Mouse (Mus musculus) hindbrain, embryonic 14.5 days (tissue): ENCODE results near the gene Hoxc10. TPM values are rescaled to one million over a fixed set of nuclear protein-coding genes. Genes with fewer than 3 reads are reported as not detected.

Experiments used
- ATAC-seq: fragments of 200-750 bp; cut with Nextera tagmentation; 2 replicates; pipeline ENCODE4 v1.8.0; 2017; ENCODE audit warnings: moderate number of reproducible peaks, mild to moderate bottlenecking, moderate TSS enrichment, moderate library complexity; ENCODE audit not compliant: low FRiP score
- DNase-seq: peaks from one replicate; pipeline ENCODE4 v3.0.0-alpha.2; 2015; ENCODE audit warnings: low spot score
- H3K27ac ChIP-seq: fragments of 300-500 bp; sonication (generic); 2 replicates; pipeline ENCODE4 v1.5.1; 2014; ENCODE audit warnings: mild to moderate bottlenecking, moderate library complexity
- H3K27me3 ChIP-seq: fragments of 300-500 bp; sonication (generic); 2 replicates; pipeline ENCODE4 v1.6.1; 2014; ENCODE audit warnings: mild to moderate bottlenecking, low read length, mixed read lengths; ENCODE audit not compliant: control insufficient read depth, insufficient read depth
- H3K36me3 ChIP-seq: fragments of 300-500 bp; sonication (generic); replicated peaks from 2 replicates; pipeline ENCODE4 v1.6.1; 2014; ENCODE audit not compliant: control insufficient read depth, insufficient read depth
- H3K4me1 ChIP-seq: fragments of 300-500 bp; sonication (generic); replicated peaks from 2 replicates; pipeline ENCODE4 v1.6.1; 2014; ENCODE audit warnings: antibody characterized with exemption, low read length, mixed read lengths; ENCODE audit not compliant: control insufficient read depth, insufficient read depth
- H3K4me2 ChIP-seq: fragments of 300-500 bp; sonication (generic); replicated peaks from 2 replicates; pipeline ENCODE4 v1.6.1; 2014; ENCODE audit warnings: mild to moderate bottlenecking, moderate library complexity
- H3K4me3 ChIP-seq: fragments of 300-500 bp; sonication (generic); replicated peaks from 2 replicates; pipeline ENCODE4 v1.5.1; 2014; ENCODE audit warnings: mild to moderate bottlenecking, low read length
- H3K9ac ChIP-seq: fragments of 300-500 bp; sonication (generic); 2 replicates; pipeline ENCODE4 v1.6.1; 2014
- H3K9me3 ChIP-seq: fragments of 300-500 bp; sonication (generic); 2 replicates; pipeline ENCODE4 v1.6.1; 2016; ENCODE audit warnings: low read length; ENCODE audit not compliant: control insufficient read depth
- WGBS: fragments of 180-500 bp; shearing (Covaris S2); extraction: QIAGEN DNeasy Blood & Tissue Kit; methylation state at CpG from one replicate; pipeline ENCODE4 v1.1.7; 2014; 5-methylcytosine and 5-hydroxymethylcytosine counted together
- polyA plus RNA-seq: library from polyadenylated mRNA; unstranded; fragments of >200 nt; fragmentation: Nextera tagmentation; extraction: Ambion mirVana; gene quantifications from 2 replicates; pipeline ENCODE4 v1.2.1, GENCODE M21; 2014

The Hoxc10 gene
- polyA plus RNA-seq, 1 experiment from 2014 or later: not detected

DNA sequence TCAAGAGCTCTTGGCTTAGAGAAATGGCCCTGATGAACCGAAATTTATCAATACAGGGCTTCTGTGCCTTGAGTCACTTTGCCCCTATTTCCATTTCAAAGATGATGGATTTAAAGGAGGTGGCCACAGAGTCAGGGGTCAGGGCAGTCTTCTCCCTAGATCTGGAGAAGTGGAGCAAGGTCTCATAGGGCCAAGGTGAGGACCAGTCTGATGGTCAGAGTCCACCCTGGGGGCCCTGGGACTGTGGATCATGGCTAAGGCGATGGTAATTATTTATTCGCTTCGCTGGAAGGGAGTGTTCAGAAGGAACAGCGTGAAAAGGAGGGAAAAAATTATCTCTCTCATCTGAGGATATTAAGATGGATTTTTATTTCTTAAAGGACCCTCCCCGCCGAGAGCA is 8.4 kb downstream of the Hoxc10 start:
- Histone ChIP-seq H3K36me3 (no peaks in the 10 kb centered on the region), H3K27ac (no peak overlapping the region), H3K9ac (no peak overlapping the region), H3K27me3 (peaks cover 100% of the 10 kb centered on the region), H3K9me3 (no peaks in the 10 kb centered on the region), H3K4me1 (no peaks in the 10 kb centered on the region), H3K4me3 (no peak overlapping the region), H3K4me2 (no peak overlapping the region)
- WGBS: 4% methylated on average over 7 of the region's 7 CpGs
- no peak for DNase-seq
- ATAC-seq: no peak

DNA sequence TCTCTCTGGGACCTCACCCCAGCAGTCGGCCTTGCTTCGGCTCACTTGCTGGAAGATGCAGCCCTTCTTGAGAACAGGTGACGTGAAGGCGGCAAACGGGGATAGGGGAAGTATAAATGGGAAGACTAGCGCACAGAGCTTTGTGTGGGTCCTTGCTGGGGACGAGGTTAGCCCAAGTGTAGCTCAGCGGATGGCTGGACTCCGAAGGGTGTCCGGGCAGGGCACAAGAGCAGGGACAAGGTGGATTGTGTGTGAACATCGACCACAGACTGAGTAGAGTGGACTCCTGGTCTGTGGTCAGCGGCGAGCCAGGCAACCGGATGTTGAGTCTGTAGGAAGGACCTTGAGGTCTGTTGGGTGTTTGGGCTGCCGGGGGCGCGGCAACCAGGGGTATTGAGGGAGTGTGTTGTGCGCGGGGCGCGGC is 9.1 kb downstream of the Hoxc10 start:
- Histone ChIP-seq H3K36me3 (no peaks in the 10 kb centered on the region), H3K9me3 (no peaks in the 10 kb centered on the region), H3K27me3 (peaks cover 100% of the 10 kb centered on the region), H3K9ac (no peak overlapping the region), H3K4me2 (no peak overlapping the region), H3K4me1 (no peaks in the 10 kb centered on the region), H3K27ac (no peak overlapping the region), H3K4me3 (no peak overlapping the region)
- ATAC-seq (no peak), DNase-seq (no peak)
- 2% methylated on average over 21 of the region's 21 CpGs for WGBS

DNA sequence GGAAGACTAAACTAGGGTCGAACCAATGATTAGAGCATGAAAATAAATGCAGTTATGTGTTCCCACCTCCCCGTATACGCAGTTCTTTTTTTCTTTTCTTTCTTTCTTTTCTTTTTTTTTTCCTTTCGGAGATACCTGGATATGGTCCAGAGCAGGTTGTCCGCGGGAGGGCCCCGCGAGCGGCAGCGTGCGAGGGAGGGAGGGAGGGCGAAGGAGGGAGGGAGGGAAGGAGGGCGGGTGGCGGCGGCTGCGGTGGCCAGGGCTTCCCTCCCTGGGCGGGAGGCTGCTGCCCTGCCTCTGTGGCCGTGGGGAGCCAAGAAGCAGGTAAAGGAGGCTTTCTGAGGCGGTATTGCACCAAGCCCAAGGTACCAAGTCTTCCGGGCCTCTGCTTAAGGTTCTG is 9.6 kb downstream of the Hoxc10 start, which contains the start of gene Hoxc9:
TSS of gene Hoxc9 (plus strand) at position 269 of the 400 bp plus-strand sequence.
- H3K4me2 ChIP-seq: no peak within 1 kb of the TSS
- no peaks in the 10 kb centered on the region for H3K4me1 ChIP-seq
- no peak within 1 kb of the TSS for H3K27ac ChIP-seq
- WGBS: 2% methylated on average over 15 of the region's 20 CpGs
- H3K27me3 ChIP-seq: peaks cover 100% of the 10 kb centered on the region
- no peaks in the 10 kb centered on the region for H3K36me3 ChIP-seq
- H3K9me3 ChIP-seq: no peaks in the 10 kb centered on the region
- DNase-seq (no peak), ATAC-seq (no peak)
- H3K9ac ChIP-seq: no peak within 1 kb of the TSS
- H3K4me3 ChIP-seq: no peak within 1 kb of the TSS

DNA sequence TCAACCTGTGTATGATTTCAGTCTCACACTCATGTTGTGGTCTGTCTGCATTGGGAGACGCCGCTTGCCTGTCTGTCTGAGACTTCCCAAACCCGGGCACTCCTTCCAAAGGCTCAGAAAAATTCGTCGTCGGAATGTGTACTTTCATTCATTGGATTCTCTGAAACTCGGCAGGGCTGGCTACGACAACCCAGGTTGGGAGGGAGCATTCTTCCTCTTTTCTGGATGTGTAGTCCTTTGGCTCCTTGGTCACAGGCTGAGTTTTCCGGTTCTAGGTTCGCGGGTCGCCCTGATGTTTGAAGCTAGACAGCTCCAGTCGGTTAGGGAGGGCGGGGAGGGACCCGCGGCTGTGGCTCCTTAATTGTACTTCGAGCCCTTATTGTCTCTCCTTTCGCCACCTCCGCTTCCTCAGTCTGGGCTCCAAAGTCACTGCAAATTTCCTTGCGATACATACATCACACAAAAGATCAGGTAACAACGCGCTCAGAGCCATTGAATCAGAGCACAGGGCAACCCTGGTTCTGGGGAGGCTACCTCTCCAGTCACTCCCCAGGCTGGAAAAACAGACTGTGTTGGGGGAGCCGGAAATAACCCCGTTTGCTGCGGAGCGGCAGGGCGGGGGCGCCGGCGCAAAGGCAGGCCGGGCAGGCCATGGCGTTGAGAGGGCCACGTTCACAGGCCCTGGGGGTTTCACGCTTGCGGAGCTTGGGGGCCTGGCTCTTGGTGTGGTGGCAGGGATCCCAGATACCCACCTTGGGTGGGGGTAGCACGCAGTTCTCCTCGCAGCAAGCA is 10.2 kb downstream of the Hoxc10 start:
- Histone ChIP-seq H3K9ac (no peak overlapping the region), H3K27ac (no peak overlapping the region), H3K27me3 (peaks cover 100% of the 10 kb centered on the region), H3K4me2 (no peak overlapping the region), H3K36me3 (no peaks in the 10 kb centered on the region), H3K4me1 (no peaks in the 10 kb centered on the region), H3K9me3 (no peaks in the 10 kb centered on the region), H3K4me3 (no peak overlapping the region)
- WGBS: under 1% methylated on average over 37 of the region's 37 CpGs
- ATAC-seq (no peak), DNase-seq (no peak)

DNA sequence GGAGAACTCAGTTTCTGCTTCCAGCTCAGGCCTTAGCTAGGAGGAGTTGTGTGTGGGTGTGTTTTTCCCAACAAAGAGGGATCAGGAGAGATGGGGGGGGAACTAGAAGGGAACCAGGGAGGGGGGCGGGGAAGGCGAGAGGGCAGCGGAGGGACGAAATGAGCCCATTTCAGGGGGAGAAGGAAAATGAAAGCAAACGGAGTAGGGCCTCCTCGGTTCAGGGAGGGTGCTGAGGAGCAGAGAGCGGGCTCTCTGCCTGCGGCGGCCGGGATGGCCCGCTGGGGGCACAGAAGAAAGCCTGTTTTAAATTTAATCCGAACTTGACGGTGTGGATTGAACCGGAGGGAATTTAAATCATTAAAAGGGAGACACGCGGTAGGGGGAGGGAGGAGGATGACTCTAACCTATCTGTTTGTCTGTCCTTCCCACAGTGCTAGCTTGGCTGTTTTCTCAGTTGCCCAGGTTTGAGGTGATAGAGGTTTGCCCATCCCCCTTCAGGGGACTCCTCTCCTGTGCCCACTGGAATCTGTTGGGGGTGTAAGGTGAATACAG is 10.9 kb downstream of the Hoxc10 start:
- DNase-seq: no peak
- H3K27ac ChIP-seq: no peak overlapping the region
- no peak for ATAC-seq
- no peak overlapping the region for H3K4me3 ChIP-seq
- peaks cover 100% of the 10 kb centered on the region for H3K27me3 ChIP-seq
- no peaks in the 10 kb centered on the region for H3K36me3 ChIP-seq
- no peaks in the 10 kb centered on the region for H3K9me3 ChIP-seq
- H3K9ac ChIP-seq: no peak overlapping the region
- no peaks in the 10 kb centered on the region for H3K4me1 ChIP-seq
- WGBS: 2% methylated on average over 16 of the region's 16 CpGs
- no peak overlapping the region for H3K4me2 ChIP-seq

DNA sequence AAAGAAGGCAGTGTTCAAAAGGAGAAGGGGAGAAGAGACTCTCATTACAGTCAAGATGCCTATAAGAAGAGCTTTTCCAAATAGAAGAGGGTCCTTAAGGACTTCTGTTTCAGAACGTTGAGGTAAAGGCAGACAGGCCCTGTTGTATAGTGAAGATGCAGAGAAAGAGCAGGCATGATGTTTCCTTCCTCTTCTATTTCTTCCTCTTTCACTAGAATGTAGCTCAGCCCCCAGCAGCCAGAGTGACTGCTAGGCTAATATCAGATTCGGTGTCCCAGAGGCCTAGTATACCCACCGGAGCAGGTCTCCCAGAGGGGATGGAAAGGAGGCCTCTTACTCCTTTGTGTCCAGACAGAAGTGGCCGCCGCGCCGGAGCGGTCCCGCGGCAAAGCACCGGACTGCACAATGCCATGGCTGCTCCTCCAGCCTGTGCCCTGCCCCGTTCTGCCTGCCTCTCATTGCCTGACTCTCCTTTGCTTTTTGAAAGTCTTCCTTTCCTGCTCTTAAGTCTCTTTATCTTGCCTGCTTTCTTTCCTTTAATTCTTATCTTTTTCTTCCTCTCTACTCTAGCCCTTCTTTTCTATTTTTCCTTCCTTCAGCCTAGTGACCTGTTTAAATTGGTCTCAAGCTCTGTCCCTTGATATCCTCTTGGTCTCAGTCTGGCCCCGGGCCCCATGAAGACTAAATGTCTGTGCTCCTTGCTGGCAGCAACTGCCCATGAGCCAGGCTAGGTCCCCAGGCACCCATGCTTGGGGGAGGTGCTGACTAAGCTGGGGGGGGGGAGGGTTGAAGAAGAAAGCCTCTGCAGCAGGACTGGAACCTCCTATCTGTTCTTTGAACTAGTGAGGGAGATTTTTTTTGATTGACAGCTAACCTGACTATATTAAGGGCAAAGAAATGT is 12.3 kb downstream of the Hoxc10 start:
- Histone ChIP-seq H3K9me3 (no peaks in the 10 kb centered on the region), H3K4me1 (no peaks in the 10 kb centered on the region), H3K4me3 (no peak overlapping the region), H3K27me3 (peaks cover 100% of the 10 kb centered on the region), H3K36me3 (no peaks in the 10 kb centered on the region), H3K27ac (no peak overlapping the region), H3K4me2 (no peak overlapping the region), H3K9ac (no peak overlapping the region)
- DNase-seq (no peak), ATAC-seq (no peak)
- under 1% methylated on average over 13 of the region's 13 CpGs for WGBS

DNA sequence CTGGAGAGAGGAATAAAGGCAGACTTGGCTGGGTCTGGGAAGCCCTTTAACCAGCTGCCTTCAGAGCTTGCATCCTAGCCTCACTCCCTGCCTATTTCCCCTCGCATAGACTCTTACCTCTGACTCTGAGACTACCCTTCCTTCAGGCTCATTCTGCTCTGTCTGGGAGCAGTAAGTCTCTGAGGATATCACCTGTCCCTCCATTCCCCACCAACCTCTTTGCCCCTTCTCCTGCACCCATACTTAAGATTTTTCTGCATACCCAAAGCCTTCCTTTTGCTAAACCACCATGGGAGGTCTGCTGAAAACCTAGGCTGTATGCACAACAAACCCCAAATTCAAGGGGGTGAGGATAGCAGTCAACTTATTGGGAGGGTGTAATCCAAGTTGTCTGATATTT is 13.3 kb downstream of the Hoxc10 start:
- Histone ChIP-seq H3K9me3 (no peaks in the 10 kb centered on the region), H3K4me1 (no peaks in the 10 kb centered on the region), H3K27ac (no peak overlapping the region), H3K9ac (no peak overlapping the region), H3K36me3 (no peaks in the 10 kb centered on the region), H3K4me2 (no peak overlapping the region), H3K4me3 (no peak overlapping the region), H3K27me3 (peaks cover 100% of the 10 kb centered on the region)
- DNase-seq (no peak), ATAC-seq (no peak)
- WGBS: 0% methylated on average over 1 of the region's 1 CpGs

DNA sequence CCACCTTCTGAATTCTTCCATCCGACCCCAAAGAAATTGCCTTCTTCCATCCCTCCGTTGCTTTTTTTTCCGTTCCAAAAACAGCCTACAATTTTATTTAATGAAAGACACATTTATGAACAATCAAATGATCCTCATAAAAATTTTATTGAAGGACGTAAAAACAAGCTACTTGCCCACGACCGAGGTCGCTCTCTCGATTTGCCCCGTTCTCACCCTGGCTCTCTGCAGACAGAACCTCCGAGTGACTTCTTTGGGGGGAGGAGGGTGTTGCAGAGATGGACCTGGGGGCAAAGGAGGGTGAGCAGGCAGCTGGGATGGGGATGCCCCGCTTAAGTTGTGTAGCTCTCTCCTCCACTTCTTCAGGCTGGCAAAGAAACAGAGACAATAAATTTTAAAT is 13.8 kb downstream of the Hoxc10 start:
- Histone ChIP-seq H3K9me3 (no peaks in the 10 kb centered on the region), H3K27me3 (peaks cover 100% of the 10 kb centered on the region), H3K4me1 (no peaks in the 10 kb centered on the region), H3K4me2 (no peak overlapping the region), H3K4me3 (no peak overlapping the region), H3K36me3 (no peaks in the 10 kb centered on the region), H3K27ac (no peak overlapping the region), H3K9ac (no peak overlapping the region)
- DNase-seq (no peak), ATAC-seq (no peak)
- 5% methylated on average over 11 of the region's 11 CpGs for WGBS

DNA sequence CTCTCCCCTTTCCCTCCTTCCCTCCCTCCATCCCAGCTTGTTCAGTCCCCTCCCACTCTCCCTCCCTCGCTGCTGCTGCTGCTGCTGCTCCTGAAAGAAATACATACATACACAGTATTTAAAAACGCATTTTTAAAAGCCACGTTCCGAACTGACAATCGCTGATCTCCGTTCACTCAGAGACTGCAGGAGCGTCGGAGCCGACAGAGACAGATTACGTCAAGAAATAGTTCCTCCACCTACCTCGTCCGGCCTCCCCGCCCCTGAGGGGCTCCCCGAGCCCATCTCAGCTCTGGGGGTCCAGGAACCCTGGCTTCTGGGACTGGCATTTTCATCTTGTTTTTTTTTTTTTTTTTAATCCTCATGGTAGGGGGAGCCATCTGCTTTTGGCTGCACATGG is 14.3 kb downstream of the Hoxc10 start:
- Histone ChIP-seq H3K36me3 (no peaks in the 10 kb centered on the region), H3K27me3 (peaks cover 100% of the 10 kb centered on the region), H3K9ac (no peak overlapping the region), H3K27ac (no peak overlapping the region), H3K9me3 (no peaks in the 10 kb centered on the region), H3K4me3 (peak overlapping the region; percentile 6; the same call in 1 of the 2 replicates), H3K4me2 (peak overlapping the region; percentile 26; the same call in 1 of the 2 replicates), H3K4me1 (no peaks in the 10 kb centered on the region)
- DNase-seq (no peak), ATAC-seq (no peak)
- under 1% methylated on average over 14 of the region's 14 CpGs for WGBS
